In the genomic region with DNA sequence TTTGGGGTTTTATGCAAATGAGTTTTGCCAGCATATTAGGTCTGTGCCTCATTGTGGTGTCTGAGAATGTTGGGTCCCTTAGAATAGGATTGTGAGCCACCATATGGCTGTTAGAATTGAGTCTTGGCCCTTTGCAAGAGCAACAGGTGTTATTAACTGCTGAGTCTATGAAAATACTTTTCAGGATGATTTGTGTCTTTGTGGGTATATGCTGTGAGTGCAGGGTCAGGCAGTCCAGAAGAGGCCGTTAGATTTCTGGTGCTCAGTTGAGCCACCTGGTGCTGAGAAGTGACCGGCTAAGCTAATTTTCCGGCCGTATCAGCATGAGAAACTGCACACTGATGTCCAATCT, we compare ENCODE assay signal across 7 mouse cellular contexts. TPM values are rescaled to one million over a fixed set of nuclear protein-coding genes. Genes with fewer than 3 reads are reported as not detected.
DNase-seq lines count a peak whose midpoint lies in the region; ATAC-seq and TF ChIP-seq lines count a peak whose summit lies in the region.

No protein-coding gene starts in this region.

- H3K9ac ChIP-seq in lung, embryonic 15.5 days, result no peak overlapping the region
- no peak overlapping the region for H3K9ac ChIP-seq in forebrain, embryonic 12.5 days
- H3K9ac ChIP-seq in liver, embryonic 12.5 days, result peak overlapping the region; percentile 43
- no peak overlapping the region for H3K9ac ChIP-seq in stomach, embryonic 16.5 days (ENCODE audit: low read length)

- ATAC-seq in lung, embryonic 15.5 days (ENCODE audit: borderline replicate concordance, extremely low read depth, low FRiP score, low TSS enrichment), result no peak
- ATAC-seq in forebrain, embryonic 12.5 days (ENCODE audit: low FRiP score), result peak; percentile 7; the same call in 1 of the 2 replicates
- ATAC-seq in liver, embryonic 12.5 days, result 0 out of 2 replicates have a peak, but pooled peaks have one; percentile 4
- no peak for ATAC-seq in stomach, embryonic 16.5 days (ENCODE audit: insufficient read depth, low FRiP score)

- H3K27ac ChIP-seq in lung, embryonic 15.5 days, result peak overlapping the region; percentile 41; the same call in 1 of the 2 replicates
- peak overlapping the region; percentile 81 for H3K27ac ChIP-seq in forebrain, embryonic 12.5 days
- peak overlapping the region; percentile 79 for H3K27ac ChIP-seq in liver, embryonic 12.5 days
- H3K27ac ChIP-seq in stomach, embryonic 16.5 days (ENCODE audit: low read length), result no peak overlapping the region

- TF ChIP-seq POLR2A in lung, adult 2 months (IDR thresholded peaks at IDR 0.05; ENCODE audit: borderline replicate concordance, extremely low read depth, low read depth, low read length), result no peak

- H3K27me3 ChIP-seq in lung, embryonic 15.5 days, result no peaks in the 10 kb centered on the region
- H3K27me3 ChIP-seq in forebrain, embryonic 12.5 days, result no peaks in the 10 kb centered on the region
- no peaks in the 10 kb centered on the region for H3K27me3 ChIP-seq in liver, embryonic 12.5 days (replicated peaks)
- no peaks in the 10 kb centered on the region for H3K27me3 ChIP-seq in stomach, embryonic 16.5 days (ENCODE audit: control insufficient read depth, insufficient read depth, low read length)

- no peaks in the 10 kb centered on the region for H3K9me3 ChIP-seq in lung, embryonic 15.5 days
- H3K9me3 ChIP-seq in forebrain, embryonic 12.5 days, result no peaks in the 10 kb centered on the region
- H3K9me3 ChIP-seq in liver, embryonic 12.5 days (replicated peaks), result no peaks in the 10 kb centered on the region
- H3K9me3 ChIP-seq in stomach, embryonic 16.5 days (replicated peaks; ENCODE audit: control insufficient read depth, low read length), result no peaks in the 10 kb centered on the region

- H3K36me3 ChIP-seq in lung, embryonic 15.5 days, result peaks cover 41% of the 10 kb centered on the region
- peaks cover 41% of the 10 kb centered on the region for H3K36me3 ChIP-seq in forebrain, embryonic 12.5 days (replicated peaks)
- peaks cover 46% of the 10 kb centered on the region for H3K36me3 ChIP-seq in liver, embryonic 12.5 days
- peaks cover 30% of the 10 kb centered on the region for H3K36me3 ChIP-seq in stomach, embryonic 16.5 days (ENCODE audit: control insufficient read depth, insufficient read depth, low read length)

- peak overlapping the region; percentile 86 for H3K4me2 ChIP-seq in lung, embryonic 15.5 days
- peak overlapping the region; percentile 91 for H3K4me2 ChIP-seq in forebrain, embryonic 12.5 days
- H3K4me2 ChIP-seq in liver, embryonic 12.5 days, result peak overlapping the region; percentile 94
- H3K4me2 ChIP-seq in stomach, embryonic 16.5 days (ENCODE audit: low read depth, low read length), result peak overlapping the region; percentile 79

- TF ChIP-seq CTCF in lung, adult 2 months (IDR thresholded peaks at IDR 0.05; ENCODE audit: insufficient read depth, low read length), result no peak

- WGBS in lung, embryonic 15.5 days, result 5% methylated on average over 4 of the region's 4 CpGs
- WGBS in lung, adult 2 months, result 1% methylated on average over 4 of the region's 4 CpGs
- WGBS in forebrain, embryonic 12.5 days, result 3% methylated on average over 4 of the region's 4 CpGs
- 13% methylated on average over 4 of the region's 4 CpGs for WGBS in liver, embryonic 12.5 days (ENCODE audit: insufficient replicate concordance)
- under 1% methylated on average over 4 of the region's 4 CpGs for WGBS in stomach, embryonic 16.5 days

- peaks cover 24% of the 10 kb centered on the region for H3K4me1 ChIP-seq in lung, embryonic 15.5 days
- peaks cover 7% of the 10 kb centered on the region for H3K4me1 ChIP-seq in lung, adult 2 months (ENCODE audit: control insufficient read depth, insufficient read depth, low read length)
- peaks cover 25% of the 10 kb centered on the region for H3K4me1 ChIP-seq in forebrain, embryonic 12.5 days
- H3K4me1 ChIP-seq in liver, embryonic 12.5 days, result peaks cover 68% of the 10 kb centered on the region
- peaks cover 18% of the 10 kb centered on the region for H3K4me1 ChIP-seq in stomach, embryonic 16.5 days (ENCODE audit: control insufficient read depth, insufficient read depth, low read length)

- H3K4me3 ChIP-seq in lung, embryonic 15.5 days, result peak overlapping the region; percentile 70
- no peak overlapping the region for H3K4me3 ChIP-seq in lung, adult 2 months (replicated peaks; ENCODE audit: extremely low read depth, low read depth, low read length)
- H3K4me3 ChIP-seq in forebrain, embryonic 12.5 days (replicated peaks), result peak overlapping the region; percentile 72
- H3K4me3 ChIP-seq in liver, embryonic 12.5 days, result peak overlapping the region; percentile 76
- peak overlapping the region; percentile 68 for H3K4me3 ChIP-seq in stomach, embryonic 16.5 days (replicated peaks; ENCODE audit: low read length)

- DNase-seq in lung, adult 2 months, result no peak
- DNase-seq in urinary bladder, postnatal 4 days (ENCODE audit: low spot score in 2 of 2), result no peak
- no peak for DNase-seq in kidney, postnatal 36 days

RNA-seq across cellular contexts. Expression of a gene that starts 5.4 kb away (rescaled TPM):
- polyA plus RNA-seq in lung, embryonic 15.5 days (2015; fragmentation: Nextera tagmentation; extraction: Ambion mirVana), result 695 and 737 TPM in 2 replicates
- polyA plus RNA-seq in lung, adult 2 months (2012; rRNA removed), result 319 and 344 TPM in 2 replicates
- 610 and 612 TPM in 2 replicates for polyA plus RNA-seq in forebrain, embryonic 12.5 days (2016; fragmentation: Nextera tagmentation; extraction: Ambion mirVana)
- 722 and 731 TPM in 2 replicates for polyA plus RNA-seq in liver, embryonic 12.5 days (2016; fragmentation: Nextera tagmentation; extraction: Ambion mirVana)
- 689 and 823 TPM in 2 replicates for polyA plus RNA-seq in stomach, embryonic 16.5 days (2015; fragmentation: Nextera tagmentation; extraction: Ambion mirVana)

RNA-seq across cellular contexts. Expression of a gene that starts 37.0 kb away (rescaled TPM):
- polyA plus RNA-seq in lung, embryonic 15.5 days (2015; fragmentation: Nextera tagmentation; extraction: Ambion mirVana), result 10.3 and 10.6 TPM in 2 replicates
- 3.7 and 5.7 TPM in 2 replicates for polyA plus RNA-seq in lung, adult 2 months (2012; rRNA removed)
- polyA plus RNA-seq in forebrain, embryonic 12.5 days (2016; fragmentation: Nextera tagmentation; extraction: Ambion mirVana), result 0.23 and 0.36 TPM in 2 replicates
- 0.05 TPM in 1 of 2 replicates, not detected in the other for polyA plus RNA-seq in liver, embryonic 12.5 days (2016; fragmentation: Nextera tagmentation; extraction: Ambion mirVana)
- polyA plus RNA-seq in stomach, embryonic 16.5 days (2015; fragmentation: Nextera tagmentation; extraction: Ambion mirVana), result 5.4 and 5.6 TPM in 2 replicates

Comparison
In these comparisons a context has a peak if more than half of its experiments do, and no peak if none do; other contexts are left out.
1. ATAC-seq: peak in forebrain, embryonic 12.5 days (single experiment) and liver, embryonic 12.5 days (single experiment); none in lung, embryonic 15.5 days (single experiment) and stomach, embryonic 16.5 days (single experiment).
2. Peak in every context shown above with its lines, with median percentiles within 50 percentile points of each other: H3K4me2 ChIP-seq.